Mouse (Mus musculus) MN1 (cell line): ENCODE data around the gene Hoxd4.

Experiments
- DNase-seq: peaks from one replicate; pipeline ENCODE4 v3.0.0-alpha.2; 2016; ENCODE audit warnings: low spot score

Hoxd4 gene

GRCm38 (mm10) chr2:74692808-74693431, 18.8 kb upstream of the Hoxd4 start:
- no peak for DNase-seq

GRCm38 (mm10) chr2:74693432-74693827, 18.3 kb upstream of the Hoxd4 start:
- DNase-seq, result no peak

- DNase-seq, result no peak
Observed at GRCm38 (mm10) chr2:74694066-74694465, 17.7 kb upstream of the Hoxd4 start.

- no peak for DNase-seq
Observed at GRCm38 (mm10) chr2:74695383-74695782, 16.3 kb upstream of the Hoxd4 start.

- DNase-seq, result no peak
Observed at GRCm38 (mm10) chr2:74695813-74696430, 15.8 kb upstream of the Hoxd4 start.

GRCm38 (mm10) chr2:74696442-74697335, 15.0 kb upstream of the Hoxd4 start:
- DNase-seq, result no peak

GRCm38 (mm10) chr2:74697567-74698121, 14.1 kb upstream of the Hoxd4 start, which contains the start of gene Hoxd9:
Hoxd9 (plus strand) TSS chr2:74697727.
- DNase-seq, result no peak

GRCm38 (mm10) chr2:74698201-74699052, 13.3 kb upstream of the Hoxd4 start:
- no peak for DNase-seq

GRCm38 (mm10) chr2:74699053-74699430, 12.7 kb upstream of the Hoxd4 start:
- no peak for DNase-seq

- no peak for DNase-seq
Observed at GRCm38 (mm10) chr2:74699664-74700545, 11.8 kb upstream of the Hoxd4 start.

GRCm38 (mm10) chr2:74700546-74701112, 11.1 kb upstream of the Hoxd4 start:
- no peak for DNase-seq

- peak; percentile 65 for DNase-seq
Observed at GRCm38 (mm10) chr2:74701949-74702819, 9.5 kb upstream of the Hoxd4 start.

GRCm38 (mm10) chr2:74702820-74703219, 8.9 kb upstream of the Hoxd4 start:
- DNase-seq, result no peak

GRCm38 (mm10) chr2:74703317-74703716, 8.4 kb upstream of the Hoxd4 start:
- DNase-seq, result no peak

- DNase-seq, result no peak
Observed at GRCm38 (mm10) chr2:74703720-74704392, 7.9 kb upstream of the Hoxd4 start.

GRCm38 (mm10) chr2:74704393-74704998, 7.2 kb upstream of the Hoxd4 start, which contains the start of gene Hoxd8:
Hoxd8 (plus strand) TSS chr2:74704615.
- no peak for DNase-seq

GRCm38 (mm10) chr2:74704999-74705466, 6.7 kb upstream of the Hoxd4 start:
- no peak for DNase-seq

- DNase-seq, result no peak
Observed at GRCm38 (mm10) chr2:74705467-74706089, 6.2 kb upstream of the Hoxd4 start.
